Mouse (Mus musculus): Measurements from ENCODE around the gene Olfr157.
"Not testable (repeated sequence)": the region's sequence is repeated elsewhere in the genome, so short reads cannot be mapped to it uniquely, and the experiment has no call there.

The Olfr157 gene

DNA sequence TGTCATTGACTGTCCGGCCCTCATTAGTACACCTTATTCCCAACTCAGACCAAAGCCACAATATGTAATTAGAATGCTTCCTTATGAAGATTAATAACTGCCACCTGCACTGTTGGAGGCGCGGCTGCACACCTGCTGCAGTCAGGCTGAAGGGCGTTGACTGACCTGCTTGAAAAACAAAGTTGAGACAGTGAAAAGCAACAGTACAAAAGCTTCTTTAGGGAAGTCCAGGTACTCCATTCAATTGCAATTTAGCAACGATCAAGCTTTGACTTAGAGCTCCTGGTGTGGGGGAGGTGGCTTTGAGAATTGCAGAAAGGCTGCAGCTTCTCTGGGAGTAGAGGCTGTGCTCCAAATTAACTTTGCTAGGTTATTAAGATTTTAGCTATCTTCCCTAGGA lies 44.2 kb downstream of the Olfr157 start:
- DNase-seq (ENCODE audit: low spot score), result not testable (repeated sequence)

GRCm38 (mm10) chr4:43795296-43795695 lies 44.7 kb downstream of the Olfr157 start:
- DNase-seq (ENCODE audit: low spot score), result no peak

All from yolk sac, embryonic 10.5 days (tissue).